Mouse (Mus musculus) hindlimb bud, embryonic 11.5 days (tissue): ENCODE measurements at regions not wholly inside any gene's neighbourhood (a gene's known extent, or its start where the extent isn't known, plus 50 kb on each side); places are given as distances from the start of the nearest gene placed in this dataset.
"Not testable (repeated sequence)": the region's sequence is repeated elsewhere in the genome, so short reads cannot be mapped to it uniquely, and the experiment has no call there.

Experiments
- DNase-seq: peaks from one replicate; pipeline ENCODE4 v3.0.0-alpha.2; 2012; ENCODE audit warnings: low read depth, low spot score; ENCODE audit errors: extremely low spot score

DNA sequence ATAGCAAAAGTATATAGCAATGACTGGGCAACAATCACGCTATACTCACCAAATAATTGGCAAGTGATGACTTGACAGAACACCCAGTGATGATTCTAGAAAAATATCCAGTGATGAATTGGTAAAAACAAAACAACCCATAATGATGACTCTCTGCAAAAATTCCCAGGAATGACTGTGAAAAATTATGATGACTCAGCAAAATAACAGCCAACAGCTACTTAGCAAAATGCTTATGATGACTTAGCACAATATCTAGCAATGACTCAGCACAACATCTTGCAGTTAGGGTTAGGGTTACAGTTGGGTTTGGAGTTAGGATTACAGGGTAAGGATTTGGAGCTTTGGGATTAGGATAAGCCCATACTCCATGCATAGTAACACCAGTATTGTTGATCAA, 232.4 kb upstream of the 1700012A03Rik start:
- no peak for DNase-seq

DNA sequence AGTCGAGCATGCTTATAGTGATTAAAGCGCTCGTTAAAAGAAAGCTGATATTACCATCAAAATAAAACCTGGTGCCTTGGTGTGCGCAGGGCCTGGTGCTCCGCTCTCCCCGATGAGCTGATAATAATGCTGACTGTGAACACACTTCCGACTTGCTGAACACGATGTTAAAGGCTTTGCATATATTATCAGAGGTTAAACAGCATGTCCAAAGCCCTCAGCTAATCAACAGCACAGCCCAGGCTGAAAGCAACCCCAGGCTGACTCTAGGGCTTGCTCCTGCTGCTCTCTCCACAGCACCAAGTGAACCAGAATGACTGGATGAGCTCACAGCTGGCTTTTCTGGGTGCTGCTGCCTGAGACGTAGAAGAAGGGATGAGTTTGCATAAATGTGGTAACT, 238.2 kb upstream of the 1700012A03Rik start:
- DNase-seq = no peak

DNA sequence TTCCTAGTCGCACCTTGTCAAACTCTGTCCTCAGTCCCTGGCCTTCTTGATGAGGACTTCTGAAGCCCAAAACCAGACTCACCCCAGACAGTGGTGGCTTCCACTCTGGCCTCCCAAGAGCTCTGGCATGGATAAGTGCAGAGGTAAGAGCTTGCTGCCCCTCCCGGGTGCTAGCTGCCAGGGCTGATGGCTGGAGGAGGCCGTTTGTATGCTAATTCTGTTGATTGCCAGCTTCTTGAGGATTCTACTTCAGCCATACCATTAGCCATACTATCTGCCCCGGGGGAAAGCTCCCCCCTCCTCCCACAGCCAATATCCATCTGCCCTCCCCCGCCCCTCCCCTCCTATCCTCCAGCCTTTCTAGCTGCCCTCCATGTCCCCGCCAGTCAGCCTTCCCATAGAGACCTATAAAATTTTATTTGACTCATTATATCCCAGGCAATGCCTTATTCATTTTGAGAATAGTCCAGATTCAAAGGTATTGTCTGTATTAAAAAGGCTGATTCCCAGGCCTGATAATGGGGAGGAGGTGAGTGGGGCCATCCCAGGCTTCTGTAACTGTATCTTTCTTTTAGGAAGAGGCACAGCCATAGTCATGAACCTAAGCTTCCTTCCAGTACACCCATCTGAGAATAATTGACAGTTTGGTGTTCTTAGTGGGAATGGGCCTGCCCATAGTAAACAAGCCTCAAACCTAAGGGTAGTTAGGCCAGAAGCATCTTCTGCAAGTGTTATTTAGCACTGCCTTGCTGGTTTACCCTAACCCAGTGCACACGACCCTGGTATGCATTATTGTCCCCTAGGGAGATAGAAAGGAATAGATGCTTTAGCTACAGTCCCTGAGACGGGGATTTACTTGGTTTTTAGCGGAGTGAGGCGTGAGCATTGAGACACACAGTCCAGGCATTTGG, 239.2 kb upstream of the 1700012A03Rik start:
- no peak for DNase-seq

DNA sequence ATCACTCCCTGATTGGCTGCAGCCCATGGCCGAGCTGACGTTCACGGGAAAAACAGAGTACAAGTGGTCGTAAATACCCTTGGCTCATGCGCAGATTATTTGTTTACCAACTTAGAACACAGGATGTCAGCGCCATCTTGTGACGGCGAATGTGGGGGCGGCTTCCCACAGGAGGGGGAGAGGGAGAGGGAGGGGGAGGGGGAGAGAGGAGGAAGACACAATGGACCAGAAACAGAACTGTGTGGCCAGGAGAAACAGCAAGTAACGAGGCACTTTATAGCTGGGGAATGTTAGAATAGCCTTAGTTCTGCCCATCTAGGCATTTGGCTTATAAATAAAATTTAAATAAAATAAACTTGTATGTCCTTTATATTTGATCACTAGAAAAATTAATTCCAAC, 240.7 kb upstream of the Podxl start:
- not testable (repeated sequence) for DNase-seq

DNA sequence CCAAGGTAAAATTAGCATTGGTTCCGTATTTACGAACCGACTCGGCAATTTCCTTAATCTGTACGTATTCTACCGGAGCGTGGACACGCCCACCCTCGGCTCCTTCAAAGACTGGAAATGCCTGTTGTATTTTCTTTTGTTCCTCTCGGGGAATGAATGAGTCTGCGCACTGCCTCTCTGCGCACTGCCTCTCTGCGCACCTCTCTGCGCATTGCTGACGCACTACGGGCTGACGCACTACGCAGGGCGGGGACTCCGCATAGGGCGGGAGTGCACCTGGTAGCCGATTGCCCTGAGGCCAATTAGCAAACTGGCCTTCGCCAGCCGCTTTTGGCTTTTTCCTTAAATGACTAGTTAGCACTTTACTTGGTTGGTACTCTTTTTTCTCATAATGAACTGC, 239.4 kb upstream of the Podxl start:
- DNase-seq = not testable (repeated sequence)

DNA sequence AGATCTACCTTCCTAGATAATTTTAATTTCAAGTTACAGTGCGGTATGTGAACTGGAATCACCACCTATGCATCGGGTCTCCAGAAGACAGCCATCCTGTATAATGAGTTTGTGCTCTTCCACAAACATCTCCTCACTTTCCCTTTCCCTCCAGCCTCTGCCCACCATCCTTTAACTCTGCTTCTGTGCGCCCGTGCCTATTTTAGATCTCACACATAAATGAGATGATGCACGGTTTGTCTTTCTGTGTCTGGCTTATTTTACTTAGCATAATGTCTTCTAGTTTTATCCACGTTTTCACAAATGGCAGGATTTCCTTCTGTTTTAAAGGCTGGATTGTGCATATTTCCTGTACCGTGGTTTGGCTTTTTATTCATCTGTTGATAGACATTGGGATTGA, 227.8 kb upstream of the Podxl start:
- no peak for DNase-seq

DNA sequence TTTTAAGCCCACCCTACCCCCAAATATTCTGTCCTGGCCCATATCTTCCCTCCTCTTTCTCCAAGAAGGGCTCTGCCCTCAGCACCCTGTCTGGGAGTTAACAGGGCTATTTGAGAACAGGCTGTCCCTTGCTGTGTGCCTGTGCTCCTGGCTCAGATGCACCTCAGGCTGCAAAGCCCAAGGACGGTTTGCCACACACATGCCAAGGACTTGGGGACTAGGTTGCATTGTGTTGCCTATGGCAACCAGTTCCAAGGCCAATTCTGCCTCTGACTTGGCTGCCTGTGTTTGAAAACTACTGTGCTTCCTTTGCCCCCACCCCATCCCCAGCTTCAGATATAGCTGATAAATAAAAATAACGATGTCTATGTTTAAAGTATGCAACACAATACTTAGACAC, 227.1 kb upstream of the Podxl start:
- no peak for DNase-seq

DNA sequence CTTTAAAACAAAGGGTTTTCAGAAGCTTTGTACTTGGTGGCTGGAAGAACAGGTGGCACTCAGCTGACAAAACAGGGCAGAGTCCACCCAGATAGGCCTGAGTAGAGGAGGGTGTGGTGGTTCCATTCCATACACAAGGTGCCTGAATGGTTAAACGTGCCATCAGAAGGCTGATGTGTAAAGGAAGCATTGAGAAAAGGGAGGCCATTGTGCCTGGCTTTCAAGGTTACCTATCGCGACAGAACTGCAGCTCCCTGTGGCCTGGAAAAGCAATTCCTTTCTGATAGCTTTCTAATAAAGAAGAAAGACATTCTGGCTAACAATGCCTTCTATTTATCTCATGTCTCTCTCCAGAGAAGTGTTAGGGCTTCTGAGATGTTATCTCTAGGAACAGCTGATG, 213.1 kb upstream of the Podxl start:
- DNase-seq = no peak

DNA sequence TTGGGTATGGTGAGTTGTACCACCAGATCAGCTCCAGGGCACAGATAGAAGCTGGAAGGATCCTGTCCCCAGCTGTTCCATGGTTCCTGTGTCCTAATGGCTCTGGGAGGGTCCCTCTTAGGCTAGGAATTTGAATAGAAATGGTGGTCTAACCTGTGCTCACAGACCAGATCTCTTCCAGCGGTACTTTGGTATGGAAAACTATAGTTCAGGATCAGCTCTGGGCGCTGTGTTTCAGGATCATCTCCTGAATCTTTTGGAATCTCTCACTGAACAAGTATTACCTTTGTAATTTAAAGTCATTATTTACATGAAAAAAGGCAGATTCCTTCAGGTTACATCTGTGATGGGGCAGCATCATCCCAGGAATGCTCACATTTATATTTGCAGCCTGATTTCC, 208.1 kb upstream of the Podxl start:
- no peak for DNase-seq

DNA sequence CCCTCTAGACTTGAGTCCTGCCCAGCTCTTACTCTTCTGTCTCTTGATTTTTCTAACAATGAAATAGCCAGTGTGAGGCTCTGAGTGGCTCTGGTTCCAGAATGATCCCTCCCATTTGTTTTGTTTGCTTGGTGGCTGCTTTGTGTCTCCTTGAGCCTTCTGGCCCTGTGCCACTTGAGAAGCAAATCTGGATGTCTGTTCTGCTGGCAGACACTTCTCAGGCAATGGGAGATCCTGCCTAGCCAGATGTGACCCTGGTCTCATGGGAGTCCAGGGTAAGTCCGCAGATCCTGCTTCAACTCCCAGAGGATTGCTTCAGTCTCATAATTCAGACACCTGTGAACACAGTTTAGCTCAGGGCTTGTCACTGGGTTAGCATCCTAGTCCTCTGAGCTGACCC, 181.8 kb upstream of the Podxl start:
- DNase-seq = no peak

DNA sequence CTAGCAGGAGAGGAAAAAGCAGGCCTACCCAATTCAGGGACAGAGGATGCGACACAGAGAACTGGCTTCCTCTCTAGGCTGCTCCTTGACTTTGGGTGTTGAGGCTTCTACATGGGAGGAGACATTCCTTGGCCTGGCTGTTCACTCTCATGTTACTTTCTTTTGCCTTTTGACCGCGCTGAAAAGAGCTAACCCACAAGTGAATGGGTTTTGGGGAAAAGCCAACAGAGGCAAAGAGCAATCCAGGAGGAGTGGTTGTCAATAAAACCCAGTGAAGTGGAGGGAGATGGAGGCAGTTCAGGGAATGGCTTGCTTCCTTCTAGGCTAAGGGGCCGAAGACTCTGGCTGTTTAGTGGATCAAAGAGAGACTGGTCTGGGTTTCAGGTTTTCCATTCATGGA, 167.6 kb upstream of the Podxl start:
- no peak for DNase-seq

DNA sequence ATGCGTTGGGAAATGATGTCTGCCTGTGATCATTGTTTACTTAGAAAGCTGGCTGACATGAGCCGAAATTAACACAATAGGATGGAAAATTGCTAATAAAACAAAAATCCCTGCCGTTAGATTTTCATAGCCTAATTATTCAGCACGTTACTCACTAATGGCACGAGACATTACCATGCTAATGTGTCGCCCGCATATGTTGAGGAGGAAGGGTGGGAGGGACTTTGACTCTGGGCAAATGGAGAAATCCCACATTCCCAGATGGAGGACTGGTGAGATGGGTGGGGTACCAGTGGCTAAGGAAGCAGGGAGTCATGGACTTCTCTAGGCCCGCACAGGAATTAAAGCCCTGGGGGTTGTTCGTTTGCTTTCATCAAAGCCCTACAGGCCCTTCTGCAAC, 155.8 kb upstream of the Podxl start:
- no peak for DNase-seq

DNA sequence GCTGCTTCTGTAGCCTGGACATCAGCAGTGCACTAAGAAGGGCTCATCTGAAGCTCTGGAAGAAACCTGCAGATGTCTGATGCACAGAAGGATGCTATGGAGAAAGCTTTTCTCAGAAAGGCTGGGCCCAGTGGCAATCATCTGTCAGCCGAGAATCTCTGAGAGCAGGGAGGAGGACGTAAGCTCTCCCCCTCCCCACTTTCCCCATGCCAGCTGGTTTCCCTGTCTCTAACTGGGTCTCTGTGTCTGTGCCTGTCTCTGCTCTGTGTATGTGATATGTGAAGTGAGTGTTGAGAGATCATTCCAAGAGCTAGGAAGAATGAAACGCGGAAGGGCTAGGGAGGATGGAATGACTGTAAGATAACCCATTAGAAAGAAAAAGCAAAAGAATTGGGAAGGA, 155.1 kb upstream of the Podxl start:
- no peak for DNase-seq

DNA sequence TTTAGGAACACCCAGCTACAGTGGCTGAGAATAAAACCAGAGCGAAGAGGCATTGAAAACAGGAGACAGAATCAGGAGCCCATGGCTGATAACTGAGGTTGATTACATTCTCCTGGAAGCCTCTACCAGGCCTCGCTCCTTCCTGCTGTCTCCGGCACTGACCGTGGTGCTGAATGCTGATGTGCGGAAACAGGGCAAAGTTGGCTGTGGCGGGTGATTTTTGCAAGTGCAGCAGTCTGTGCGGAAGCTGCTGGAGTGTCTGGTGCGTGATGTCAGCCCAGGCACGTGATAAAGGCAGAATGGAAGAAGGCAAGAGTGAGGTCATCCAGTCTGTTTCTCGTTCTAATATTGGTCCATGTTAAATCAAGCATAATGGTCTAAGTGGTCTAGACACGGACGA, 153.8 kb upstream of the Podxl start:
- peak; percentile 28 for DNase-seq

DNA sequence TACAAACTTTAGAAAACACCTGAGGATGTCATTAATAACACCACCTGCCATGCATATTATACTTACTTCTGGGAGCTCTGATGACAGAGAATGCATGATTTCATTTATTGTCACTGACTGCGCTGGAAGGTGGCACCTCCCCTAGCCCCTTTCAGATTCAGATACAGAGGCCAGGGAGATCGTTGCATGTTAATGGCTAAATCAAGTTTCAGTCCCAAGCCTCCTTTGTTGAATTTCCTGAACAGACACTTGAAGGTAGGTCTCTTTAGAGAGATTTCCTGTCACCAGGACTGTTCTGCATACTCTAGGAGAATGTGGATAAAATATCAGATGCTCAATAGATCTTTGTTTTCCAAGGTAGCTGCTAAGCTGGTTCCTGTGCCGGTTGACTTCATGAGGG, 143.5 kb upstream of the Podxl start:
- no peak for DNase-seq

DNA sequence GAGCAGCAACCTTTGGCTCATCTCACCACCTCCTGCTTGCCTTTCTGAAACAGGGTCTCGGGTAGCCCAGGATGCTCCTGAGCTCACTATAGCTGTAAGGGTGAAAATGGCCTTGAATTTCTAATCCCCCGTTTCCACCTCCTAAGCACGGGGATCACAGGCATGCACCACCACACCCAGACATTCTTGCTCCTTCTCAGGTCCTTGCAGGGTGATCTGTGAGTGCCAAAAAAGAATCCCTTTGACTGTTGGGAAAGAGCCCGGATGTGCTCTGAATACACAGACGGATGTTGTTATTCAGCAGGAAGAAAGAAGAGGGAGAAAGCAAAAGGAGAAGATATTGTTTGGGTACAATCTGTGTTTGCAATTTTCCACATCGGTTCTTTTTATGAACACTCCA, 140.4 kb upstream of the Podxl start:
- no peak for DNase-seq

DNA sequence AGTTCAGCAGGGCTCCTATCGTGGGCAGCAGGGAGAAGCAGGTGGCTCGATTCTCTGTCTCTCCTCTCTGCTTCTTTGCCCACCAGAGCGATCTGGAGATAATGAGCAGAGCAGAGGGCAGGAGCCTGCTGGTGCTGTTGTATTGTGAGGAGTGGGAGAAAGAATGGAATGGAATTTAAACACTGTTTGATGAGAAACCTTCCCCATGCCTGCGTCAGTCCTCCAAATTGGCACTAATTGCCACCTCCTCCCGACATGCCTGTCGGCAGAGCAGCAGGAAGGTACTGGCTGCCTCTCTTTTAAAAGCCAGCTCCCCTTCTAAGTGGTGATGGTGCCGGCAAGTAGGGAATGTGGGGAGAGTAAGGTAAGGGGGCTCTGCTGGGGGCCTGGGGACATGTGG, 139.2 kb upstream of the Podxl start:
- DNase-seq = no peak

DNA sequence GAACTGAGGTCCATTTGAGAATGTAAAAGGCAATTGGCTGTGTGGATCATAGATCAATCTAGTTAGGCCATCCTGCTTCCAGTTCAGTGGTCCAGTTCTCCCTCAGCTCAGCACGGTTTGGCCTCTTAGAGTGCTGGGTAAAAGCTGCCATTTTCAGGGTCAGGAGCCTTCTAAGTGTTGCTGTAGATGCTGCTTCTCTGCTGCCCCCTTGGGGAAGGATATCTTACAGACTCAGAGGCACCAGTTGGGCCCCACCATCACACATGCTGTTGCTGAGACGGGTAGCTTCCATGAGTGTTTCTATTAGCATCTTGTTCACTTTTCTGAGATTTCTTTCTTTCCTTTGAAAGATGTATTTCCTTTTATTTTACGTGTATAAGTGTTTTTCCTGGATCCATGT, 132.1 kb upstream of the Podxl start:
- no peak for DNase-seq

DNA sequence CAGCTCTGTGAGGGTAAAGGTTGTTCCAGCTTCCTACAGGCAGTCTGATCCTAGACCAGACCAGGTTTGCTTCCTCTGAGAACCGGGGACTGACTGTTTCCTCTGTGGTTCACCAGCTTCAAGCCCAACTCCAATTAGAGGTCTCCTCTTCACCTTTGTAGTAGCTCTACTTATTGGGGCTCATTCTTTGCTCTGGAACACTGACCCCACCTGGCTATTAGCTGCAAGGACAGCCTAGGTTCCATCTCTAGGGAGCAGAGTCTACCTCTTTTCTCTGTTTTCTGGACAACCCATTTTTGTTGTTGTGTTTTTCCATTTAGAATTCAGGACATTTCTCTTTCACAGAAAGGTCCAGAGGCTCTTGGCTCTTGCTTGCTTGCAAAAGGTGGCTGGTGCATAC, 129.3 kb upstream of the Podxl start:
- no peak for DNase-seq

DNA sequence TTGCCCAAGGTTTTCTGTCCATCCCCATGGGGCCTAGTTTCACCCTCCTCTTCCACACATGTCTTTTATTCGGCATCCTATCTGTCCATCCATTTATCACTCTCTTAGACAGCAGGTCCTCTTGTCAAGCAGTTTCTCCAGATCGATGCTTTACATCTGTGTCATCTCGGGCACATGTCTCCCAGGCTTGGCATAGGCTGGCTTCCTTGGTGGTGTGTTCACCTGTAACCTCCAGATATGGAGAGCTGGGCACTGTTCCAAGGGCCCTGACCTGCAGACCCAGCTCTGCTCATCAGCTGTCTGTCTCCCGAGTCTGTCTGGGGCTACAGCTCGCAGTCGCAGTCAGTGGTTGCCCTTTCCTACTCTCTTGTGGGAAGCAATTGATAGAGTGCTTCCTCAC, 128.2 kb upstream of the Podxl start:
- no peak for DNase-seq

DNA sequence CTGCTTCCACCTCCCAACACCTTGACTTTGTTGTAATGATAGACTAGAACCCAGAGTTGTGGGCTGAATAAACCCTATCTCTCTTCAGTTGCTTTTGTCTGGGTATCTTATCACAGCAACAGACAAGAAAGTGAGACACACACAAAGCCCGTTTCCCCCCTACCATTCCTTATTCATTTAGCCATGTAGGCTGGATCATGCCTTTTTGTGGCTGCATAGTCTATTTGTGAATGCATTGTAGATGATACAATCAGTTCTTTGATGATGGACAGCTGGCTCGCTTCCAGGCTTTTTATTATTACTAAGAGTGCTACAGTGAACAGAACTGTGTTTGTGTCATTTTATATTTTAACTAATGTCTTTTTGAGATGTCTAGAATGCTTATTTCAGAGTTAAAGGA, 116.3 kb upstream of the Podxl start:
- DNase-seq = no peak

DNA sequence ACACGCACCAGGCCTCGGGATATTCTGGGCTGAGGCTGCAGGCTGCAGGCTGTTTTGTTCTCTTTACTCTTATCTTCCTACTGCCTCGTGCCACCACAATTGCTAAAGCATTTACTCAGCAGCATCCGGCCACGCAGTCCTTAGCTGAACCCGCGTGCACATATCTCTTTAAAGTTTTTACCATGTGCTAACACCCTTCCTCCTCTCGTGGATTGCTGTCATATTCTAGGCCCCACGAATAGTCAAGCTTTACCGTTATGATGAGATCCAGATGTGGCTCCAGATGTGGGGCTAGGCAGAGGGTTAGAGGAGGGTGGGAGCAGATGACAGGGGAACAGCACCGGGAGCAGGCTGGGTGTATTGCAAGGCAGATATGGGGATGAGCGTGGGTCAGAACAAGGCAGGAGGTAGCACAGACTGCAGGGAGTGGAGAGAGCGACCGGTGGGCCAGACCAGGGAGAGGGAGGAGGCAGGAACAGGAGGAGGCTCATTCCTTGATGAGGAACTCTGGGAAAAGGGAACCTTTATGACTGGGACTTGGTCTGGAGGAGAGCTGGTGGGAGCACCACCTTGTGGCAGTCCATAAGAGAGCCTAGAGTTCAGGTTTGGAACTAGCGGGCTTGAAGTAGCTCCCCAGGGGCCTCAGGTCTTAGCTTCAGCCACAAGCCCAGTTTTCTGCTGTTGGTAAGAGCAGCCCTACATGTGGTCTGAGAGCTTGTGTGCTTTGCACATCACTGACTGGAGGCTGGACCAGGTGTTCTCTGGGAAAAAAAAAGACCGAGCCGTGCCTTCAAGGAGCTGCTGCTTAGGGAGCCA, 102.1 kb upstream of the Podxl start:
- DNase-seq = peak; percentile 39
